Mouse (Mus musculus): ENCODE measurements around the gene Zfyve28. TPM values are rescaled to one million over a fixed set of nuclear protein-coding genes. Genes with fewer than 3 reads are reported as not detected.

Gene Zfyve28
- polyA plus RNA-seq, 2 experiments, result 0.07 TPM; not detected in 1

DNA sequence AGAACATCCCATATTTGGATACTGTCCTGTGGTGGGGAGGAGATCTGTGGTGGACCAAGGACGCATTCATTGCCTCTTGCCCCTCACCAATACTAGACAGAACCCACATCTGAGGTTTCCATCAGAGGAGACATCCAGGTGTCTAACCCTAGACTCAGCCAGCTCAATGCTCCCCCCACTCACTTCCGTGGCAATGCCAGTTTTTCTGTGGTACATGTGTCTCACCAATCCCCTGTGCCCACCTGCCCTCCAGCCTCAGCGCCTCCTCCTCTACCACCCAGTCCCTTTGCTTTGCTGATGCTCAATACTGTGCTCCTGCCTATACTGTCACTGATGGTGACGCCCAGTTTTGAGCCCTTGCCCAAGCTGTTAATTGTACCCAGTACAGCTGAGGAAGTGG, 33.0 kb upstream of the Zfyve28 start:
- no peaks in the 10 kb centered on the region for H3K9me3 ChIP-seq (ENCODE audit: control insufficient read depth, low read length)
- ATAC-seq (ENCODE audit: insufficient read depth) (no peak), DNase-seq (ENCODE audit: low read depth in 3 of 3, low spot score in 3 of 3) (no peak)
- no peak overlapping the region for H3K4me3 ChIP-seq (ENCODE audit: insufficient read depth in 1 of 2, low read depth in 2 of 2, low read length in 2 of 2)
- H3K36me3 ChIP-seq (replicated peaks; ENCODE audit: control insufficient read depth, insufficient read depth, low read depth), result no peaks in the 10 kb centered on the region
- no peak overlapping the region for H3K27ac ChIP-seq
- H3K9ac ChIP-seq (replicated peaks), result no peak overlapping the region
- WGBS (ENCODE audit: insufficient replicate concordance), result 62% methylated on average over 4 of the region's 4 CpGs
- no peak overlapping the region for H3K4me2 ChIP-seq (ENCODE audit: low read depth)
- H3K4me1 ChIP-seq (replicated peaks; ENCODE audit: control insufficient read depth in 2 of 2, insufficient read depth in 2 of 2, low read length in 1 of 2), result peaks cover 0 to 1% of the 10 kb centered on the region in 2 experiments; a peak in 1 of 4 replicates
- no peak for TF ChIP-seq EP300 (IDR thresholded peaks at IDR 0.05; ENCODE audit: low read depth)
- no peaks in the 10 kb centered on the region for H3K27me3 ChIP-seq (ENCODE audit: control insufficient read depth, insufficient read depth, low read length)

DNA sequence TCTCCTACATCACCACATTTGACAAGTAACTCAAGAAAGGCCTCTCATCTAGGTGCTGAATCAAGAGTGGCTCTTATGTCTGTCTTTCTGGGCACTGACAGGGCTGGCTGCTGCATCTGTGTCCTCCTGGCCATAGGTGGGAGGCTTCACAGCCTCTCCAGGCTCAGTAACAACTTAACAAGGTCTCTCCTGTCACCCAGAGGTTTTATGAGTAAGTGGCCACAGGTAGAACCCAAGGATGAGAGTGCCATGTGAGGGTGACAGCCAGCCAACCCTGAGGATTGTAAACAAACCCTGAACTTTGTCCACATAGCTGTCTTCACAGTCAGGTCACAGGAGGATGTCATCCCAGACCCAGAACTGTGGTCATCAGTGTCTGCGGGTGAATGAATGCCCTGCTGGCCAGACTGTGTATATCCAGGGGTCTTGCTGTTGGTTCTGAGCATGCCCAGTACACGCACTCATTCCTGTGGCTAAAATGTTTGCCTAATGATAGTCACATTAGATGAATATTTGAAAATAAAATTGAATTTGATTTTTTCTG, 31.3 kb upstream of the Zfyve28 start:
- ATAC-seq (ENCODE audit: insufficient read depth), result no peak
- no peak overlapping the region for H3K27ac ChIP-seq

DNA sequence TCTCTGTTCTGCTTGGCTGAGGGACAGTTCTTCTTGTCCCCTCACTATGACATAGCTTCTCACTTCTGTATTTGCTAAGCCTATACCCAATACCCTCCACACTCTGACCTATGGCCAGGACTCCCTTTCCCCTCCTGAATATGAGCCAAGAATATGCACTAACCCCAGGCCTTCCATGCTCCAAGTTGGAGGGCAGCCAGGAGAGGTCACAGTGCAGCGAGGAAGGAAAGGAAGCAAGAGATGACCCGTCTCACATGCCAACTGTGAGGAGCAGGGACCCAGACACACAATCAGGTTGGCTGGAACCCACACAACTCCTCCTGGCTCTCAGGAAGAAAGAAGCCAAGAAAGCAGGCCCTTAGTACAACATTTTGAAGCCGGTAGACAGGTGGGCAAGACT, 20.8 kb upstream of the Zfyve28 start:
- H3K27me3 ChIP-seq (ENCODE audit: control insufficient read depth, insufficient read depth, low read length), result no peaks in the 10 kb centered on the region
- no peak overlapping the region for H3K27ac ChIP-seq
- no peak overlapping the region for H3K4me2 ChIP-seq (ENCODE audit: low read depth)
- DNase-seq (ENCODE audit: low read depth in 3 of 3, low spot score in 3 of 3) (no peak), ATAC-seq (ENCODE audit: insufficient read depth) (no peak)
- no peak overlapping the region for H3K9ac ChIP-seq (replicated peaks)
- 60% methylated on average over 3 of the region's 3 CpGs for WGBS (ENCODE audit: insufficient replicate concordance)
- no peak for TF ChIP-seq EP300 (IDR thresholded peaks at IDR 0.05; ENCODE audit: low read depth)
- TF ChIP-seq CTCF (IDR thresholded peaks at IDR 0.05; ENCODE audit: low read depth), result no peak
- no peaks in the 10 kb centered on the region for H3K4me1 ChIP-seq (replicated peaks; ENCODE audit: control insufficient read depth in 2 of 2, insufficient read depth in 2 of 2, low read length in 1 of 2)
- H3K36me3 ChIP-seq (replicated peaks; ENCODE audit: control insufficient read depth, insufficient read depth, low read depth), result no peaks in the 10 kb centered on the region
- H3K4me3 ChIP-seq (ENCODE audit: insufficient read depth in 1 of 2, low read depth in 2 of 2, low read length in 2 of 2), result no peak overlapping the region
- H3K9me3 ChIP-seq (ENCODE audit: control insufficient read depth, low read length), result no peaks in the 10 kb centered on the region

More for the DNA sequence above, 31.3 kb upstream of the Zfyve28 start:
- Histone ChIP-seq H3K36me3 (replicated peaks; ENCODE audit: control insufficient read depth, insufficient read depth, low read depth) (no peaks in the 10 kb centered on the region), H3K9ac (replicated peaks) (no peak overlapping the region), H3K9me3 (ENCODE audit: control insufficient read depth, low read length) (no peaks in the 10 kb centered on the region), H3K4me3 (ENCODE audit: insufficient read depth in 1 of 2, low read depth in 2 of 2, low read length in 2 of 2) (no peak overlapping the region), H3K4me2 (ENCODE audit: low read depth) (no peak overlapping the region), H3K4me1 (replicated peaks; ENCODE audit: control insufficient read depth in 2 of 2, insufficient read depth in 2 of 2, low read length in 1 of 2) (no peaks in the 10 kb centered on the region), H3K27me3 (ENCODE audit: control insufficient read depth, insufficient read depth, low read length) (no peaks in the 10 kb centered on the region)
- TF ChIP-seq CTCF (IDR thresholded peaks at IDR 0.05; ENCODE audit: low read depth), result no peak
- TF ChIP-seq EP300 (IDR thresholded peaks at IDR 0.05; ENCODE audit: low read depth), result no peak
- DNase-seq (ENCODE audit: low read depth in 3 of 3, low spot score in 3 of 3), result no peak
- WGBS (ENCODE audit: insufficient replicate concordance), result 37% methylated on average over 2 of the region's 2 CpGs

DNA sequence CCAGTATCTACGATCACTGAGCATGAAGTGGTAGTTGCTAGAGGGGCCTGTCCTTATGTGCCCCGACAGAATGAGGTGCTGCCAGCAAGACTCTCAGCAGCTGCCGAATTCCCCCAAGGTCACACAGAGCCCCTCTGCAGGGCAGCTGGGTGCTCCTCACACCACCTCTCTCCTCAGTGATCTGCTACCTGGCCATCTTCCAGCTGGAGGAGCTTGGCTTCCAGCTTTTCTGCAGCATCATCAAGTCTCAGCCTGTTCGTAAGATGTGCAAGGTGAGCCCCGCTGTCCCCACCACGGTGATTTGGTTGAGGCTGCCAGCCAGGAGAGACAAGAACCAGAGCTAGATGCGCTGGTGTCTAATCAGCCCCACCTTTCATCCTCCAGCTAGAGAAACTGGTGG, 14.1 kb upstream of the Zfyve28 start:
- TF ChIP-seq CTCF (IDR thresholded peaks at IDR 0.05; ENCODE audit: low read depth), result no peak

DNA sequence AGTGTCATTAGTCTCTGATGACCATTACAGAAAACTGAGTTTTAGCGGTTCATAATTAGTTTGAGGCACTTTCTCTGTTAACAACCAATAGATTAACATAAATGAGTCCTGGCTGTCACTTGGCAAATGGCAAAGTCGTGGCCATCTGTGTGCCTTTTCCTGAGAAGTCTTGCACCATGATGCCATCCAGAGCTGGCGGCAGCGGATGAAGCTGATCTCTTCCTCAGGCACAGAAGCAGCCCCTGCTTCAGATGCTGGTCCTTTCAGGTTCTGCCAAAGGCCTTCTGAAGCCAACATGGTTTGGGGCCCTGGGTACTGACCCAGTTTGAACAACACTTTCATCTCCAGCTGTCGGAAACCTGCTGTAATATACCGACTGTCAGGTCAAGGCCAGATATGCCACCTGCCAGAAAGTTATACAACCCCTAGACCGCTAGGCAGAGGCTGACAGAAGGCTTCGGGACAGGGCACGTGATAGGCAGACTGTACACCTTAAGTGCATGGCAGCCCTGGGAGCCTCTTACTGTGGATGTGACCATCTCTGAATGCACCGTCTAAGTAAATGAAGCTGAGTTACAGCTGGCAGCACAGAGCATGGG, 10.8 kb upstream of the Zfyve28 start:
- Histone ChIP-seq H3K9ac (replicated peaks) (no peak overlapping the region), H3K4me3 (ENCODE audit: insufficient read depth in 1 of 2, low read depth in 2 of 2, low read length in 2 of 2) (no peak overlapping the region), H3K27me3 (ENCODE audit: control insufficient read depth, insufficient read depth, low read length) (no peaks in the 10 kb centered on the region), H3K4me2 (ENCODE audit: low read depth) (no peak overlapping the region), H3K36me3 (replicated peaks; ENCODE audit: control insufficient read depth, insufficient read depth, low read depth) (no peaks in the 10 kb centered on the region), H3K4me1 (replicated peaks; ENCODE audit: control insufficient read depth in 2 of 2, insufficient read depth in 2 of 2, low read length in 1 of 2) (no peaks in the 10 kb centered on the region), H3K9me3 (ENCODE audit: control insufficient read depth, low read length) (no peaks in the 10 kb centered on the region), H3K27ac (no peak overlapping the region)
- 60% methylated on average over 10 of the region's 10 CpGs for WGBS (ENCODE audit: insufficient replicate concordance)
- TF ChIP-seq EP300 (IDR thresholded peaks at IDR 0.05; ENCODE audit: low read depth), result no peak
- no peak for ATAC-seq (ENCODE audit: insufficient read depth)
- DNase-seq (ENCODE audit: low read depth in 3 of 3, low spot score in 3 of 3), result no peak

More for the DNA sequence above, 14.1 kb upstream of the Zfyve28 start:
- Histone ChIP-seq H3K4me1 (replicated peaks; ENCODE audit: control insufficient read depth in 2 of 2, insufficient read depth in 2 of 2, low read length in 1 of 2) (no peaks in the 10 kb centered on the region), H3K4me3 (ENCODE audit: insufficient read depth in 1 of 2, low read depth in 2 of 2, low read length in 2 of 2) (no peak overlapping the region), H3K27ac (no peak overlapping the region), H3K27me3 (ENCODE audit: control insufficient read depth, insufficient read depth, low read length) (no peaks in the 10 kb centered on the region), H3K9me3 (ENCODE audit: control insufficient read depth, low read length) (no peaks in the 10 kb centered on the region), H3K4me2 (ENCODE audit: low read depth) (no peak overlapping the region), H3K9ac (replicated peaks) (no peak overlapping the region), H3K36me3 (replicated peaks; ENCODE audit: control insufficient read depth, insufficient read depth, low read depth) (no peaks in the 10 kb centered on the region)
- WGBS (ENCODE audit: insufficient replicate concordance), result 60% methylated on average over 7 of the region's 7 CpGs
- ATAC-seq (ENCODE audit: insufficient read depth) (no peak), DNase-seq (ENCODE audit: low read depth in 3 of 3, low spot score in 3 of 3) (no peak)
